Mouse (Mus musculus): ENCODE measurements around the gene Pithd1.
"Not testable (repeated sequence)": the region's sequence is repeated elsewhere in the genome, so short reads cannot be mapped to it uniquely, and the experiment has no call there.

The Pithd1 gene

DNA sequence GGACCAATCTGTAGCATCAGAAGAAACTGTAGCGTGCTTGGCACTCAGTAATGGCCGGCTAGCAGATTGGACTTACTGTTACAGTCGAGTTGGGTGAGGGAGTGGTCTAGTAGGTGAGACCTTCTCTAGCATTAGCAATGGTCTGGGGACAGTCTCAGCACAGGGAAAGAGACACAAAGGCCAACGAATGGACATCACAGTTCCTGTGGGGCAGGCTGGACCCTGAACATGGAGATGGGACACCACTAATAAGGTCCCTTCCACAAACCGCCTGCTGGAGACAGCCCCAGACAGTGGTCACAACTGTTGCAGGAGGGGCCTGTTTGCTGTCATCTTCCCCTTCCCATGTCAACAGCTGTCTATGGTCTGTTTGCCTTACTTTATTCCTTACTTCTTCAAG lies 25.4 kb downstream of the Pithd1 start:
- DNase-seq (ENCODE audit: low spot score) = no peak

- DNase-seq (ENCODE audit: low spot score) = peak; percentile 88
Observed at GRCm38 (mm10) chr4:135960717-135961116, 26.3 kb downstream of the Pithd1 start.

DNA sequence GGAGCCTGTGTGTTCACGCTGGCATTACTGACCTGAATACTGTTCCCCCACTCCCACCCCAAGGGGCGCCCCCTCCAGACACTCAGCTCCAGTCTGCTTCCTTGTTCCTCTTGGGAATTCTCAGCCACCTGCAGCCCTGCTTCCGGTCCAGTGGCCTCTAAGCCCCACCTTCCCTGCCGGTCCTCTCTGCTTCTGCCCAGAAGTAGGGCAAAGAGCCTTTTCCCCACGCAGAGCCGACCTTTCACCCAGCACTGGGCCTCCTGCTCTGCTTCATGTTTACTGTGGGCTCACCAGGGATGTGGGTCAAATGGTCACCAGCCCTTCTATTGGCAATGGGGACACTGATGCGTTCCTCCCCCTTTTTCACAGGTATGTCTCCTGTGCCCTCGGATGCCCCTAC lies 28.7 kb downstream of the Pithd1 start:
- no peak for DNase-seq (ENCODE audit: low spot score)

GRCm38 (mm10) chr4:135955886-135956285 lies 31.2 kb downstream of the Pithd1 start:
- DNase-seq (ENCODE audit: low spot score) = no peak

DNA sequence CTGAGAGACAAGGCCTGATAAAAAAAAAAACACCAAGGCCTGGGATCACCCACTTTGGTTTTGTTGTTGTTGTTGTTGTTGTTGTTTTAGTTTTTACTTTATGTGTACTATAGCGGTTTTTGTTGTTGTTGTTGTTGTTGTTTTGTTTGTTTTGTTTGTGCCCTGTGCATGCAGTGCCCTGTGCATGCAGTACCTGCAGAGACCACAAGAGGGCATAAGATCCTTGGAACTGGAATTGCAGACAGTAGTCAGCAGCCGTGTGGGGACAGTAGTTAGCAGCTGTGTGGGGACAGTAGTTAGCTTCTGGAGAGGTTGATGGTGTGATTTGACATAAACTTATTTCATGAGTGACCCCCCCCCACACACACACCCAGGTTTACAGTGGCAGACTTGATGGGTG lies 32.8 kb downstream of the Pithd1 start:
- DNase-seq (ENCODE audit: low spot score) = peak; percentile 78

DNA sequence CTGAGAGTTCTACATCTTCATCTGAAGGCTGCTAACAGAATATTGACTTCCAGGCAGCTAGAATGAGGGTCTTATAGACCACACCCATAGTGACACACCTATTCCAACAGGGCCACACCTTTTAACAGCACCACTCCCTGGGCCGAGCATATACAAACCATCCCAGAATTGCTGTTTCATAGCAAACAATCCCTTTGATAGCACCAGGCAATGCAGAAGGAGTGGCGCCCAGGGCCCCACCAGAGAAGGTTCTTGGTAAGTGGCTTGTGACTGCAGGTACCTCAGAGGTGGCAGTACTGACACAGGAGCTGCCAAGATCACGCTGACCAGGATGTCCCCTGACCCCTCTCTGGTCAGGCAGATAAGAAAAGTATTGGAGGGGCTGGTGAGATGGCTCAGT lies 33.9 kb downstream of the Pithd1 start:
- no peak for DNase-seq (ENCODE audit: low spot score)

- no peak for DNase-seq (ENCODE audit: low spot score)
Observed at GRCm38 (mm10) chr4:135951505-135951904, 35.6 kb downstream of the Pithd1 start.

DNA sequence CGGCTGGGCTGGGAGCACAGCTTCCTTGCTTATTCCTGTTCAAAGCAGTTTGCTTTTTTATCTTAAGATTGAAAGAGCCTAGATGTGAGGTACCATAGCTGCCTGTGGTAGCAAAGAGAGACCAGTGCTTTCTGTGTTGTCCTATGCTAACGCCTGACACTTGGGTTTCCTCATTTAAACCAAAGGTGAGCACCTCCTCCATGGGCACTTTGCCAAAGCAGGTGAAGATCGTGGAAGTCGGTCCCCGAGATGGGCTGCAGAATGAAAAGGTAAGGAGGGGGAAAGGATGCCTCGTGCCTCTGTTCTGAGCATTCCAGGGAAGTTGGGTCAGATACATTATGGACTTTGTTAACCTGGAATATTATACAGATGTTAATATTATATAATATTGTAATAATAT lies 36.7 kb downstream of the Pithd1 start:
- no peak for DNase-seq (ENCODE audit: low spot score)

- no peak for DNase-seq (ENCODE audit: low spot score)
Observed at GRCm38 (mm10) chr4:135949911-135950310, 37.2 kb downstream of the Pithd1 start.

DNA sequence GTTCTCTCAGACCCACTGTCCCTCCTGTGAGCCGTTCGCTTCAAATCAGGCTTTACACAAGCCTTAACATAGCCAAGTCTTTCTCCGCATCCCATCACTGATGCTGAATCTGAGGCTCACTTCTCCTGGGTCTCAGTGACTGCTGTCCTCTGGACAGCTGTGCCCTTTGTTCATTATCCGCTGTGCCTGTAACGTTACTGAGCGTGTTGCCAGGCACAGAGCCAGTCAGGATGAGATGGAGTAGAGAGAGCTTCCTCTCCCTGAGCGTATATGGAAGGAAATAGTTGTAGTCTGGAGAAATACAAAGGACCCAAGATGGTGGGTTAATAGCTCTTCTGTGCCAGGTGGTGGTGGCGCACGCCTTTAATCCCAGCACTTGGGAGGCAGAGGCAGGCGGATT lies 37.6 kb downstream of the Pithd1 start:
- no peak for DNase-seq (ENCODE audit: low spot score)

GRCm38 (mm10) chr4:135948142-135948541 lies 38.9 kb downstream of the Pithd1 start:
- DNase-seq (ENCODE audit: low spot score) = no peak

DNA sequence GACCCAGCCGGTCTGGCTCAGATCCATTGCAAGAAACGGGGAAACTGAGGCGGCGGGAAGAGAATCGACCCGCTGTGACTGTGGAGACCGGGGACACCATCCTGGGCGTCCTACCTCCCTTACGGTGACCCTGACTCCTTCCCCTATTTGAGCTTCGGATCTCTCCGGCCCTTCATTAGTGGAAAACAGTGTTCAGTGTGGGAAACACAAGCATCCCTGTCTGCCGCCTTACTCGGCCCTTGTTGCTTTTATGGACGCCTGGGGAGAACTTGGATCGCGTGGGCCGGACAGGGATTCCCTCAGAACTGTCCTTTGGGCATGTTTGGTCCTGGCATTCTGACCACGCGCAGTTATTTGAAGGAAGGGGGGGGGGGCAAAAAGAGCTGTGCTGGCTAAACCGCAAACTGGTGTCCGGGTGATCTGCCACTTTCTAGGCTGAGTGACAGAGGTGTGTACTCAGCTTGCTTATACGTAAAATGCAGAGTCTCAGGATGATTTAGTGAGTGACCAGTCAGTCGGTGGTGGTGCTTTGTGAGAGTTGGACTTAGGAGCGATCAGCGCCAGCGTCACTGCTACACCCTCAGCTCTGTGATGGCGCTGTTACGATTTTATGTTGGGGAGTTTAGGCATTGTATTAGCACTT lies 40.3 kb downstream of the Pithd1 start:
- no peak for DNase-seq (ENCODE audit: low spot score)

DNA sequence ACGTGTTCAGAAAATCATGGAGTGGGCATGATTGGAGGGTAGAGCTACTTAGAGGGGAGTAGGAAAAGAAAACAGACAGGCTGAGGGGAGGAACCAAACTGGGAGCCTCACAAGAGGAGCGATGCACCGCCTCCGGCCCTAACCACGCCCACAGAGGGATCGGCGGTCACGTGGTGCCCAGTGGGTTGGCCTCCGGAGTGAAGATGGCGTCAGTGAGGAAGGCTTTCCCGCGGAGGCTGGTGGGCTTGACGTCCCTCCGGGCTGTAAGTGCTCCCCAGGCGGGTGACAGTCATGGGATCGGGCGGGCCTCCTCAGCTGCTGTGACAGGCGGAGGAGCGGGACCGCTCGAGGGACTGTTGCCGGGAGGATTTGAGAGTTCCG lies 40.8 kb downstream of the Pithd1 start, which contains the start of gene Hmgcl:
Gene Hmgcl, plus strand, starts transcription at position 171 of the 381 bp plus-strand sequence.
- DNase-seq (ENCODE audit: low spot score) = peak; percentile 95

DNA sequence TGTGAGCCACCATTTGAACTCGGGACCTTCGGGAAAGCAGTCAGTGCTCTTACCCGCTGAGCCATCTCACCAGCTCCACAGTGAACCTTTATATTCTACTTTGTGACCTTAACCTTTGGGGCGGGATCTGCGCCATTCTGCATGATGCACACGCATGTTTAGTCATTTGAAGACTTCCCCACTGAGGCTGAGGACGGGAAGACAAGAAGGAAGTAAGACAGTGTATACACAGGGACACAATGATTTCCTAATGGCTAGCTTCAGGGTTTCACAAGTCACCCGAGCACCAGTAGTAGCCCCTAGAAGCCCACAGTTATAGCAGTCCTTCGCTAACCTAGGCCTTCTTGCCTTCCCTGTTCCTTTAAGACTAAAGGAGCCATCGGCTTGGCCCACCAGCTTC lies 41.4 kb downstream of the Pithd1 start:
- no peak for DNase-seq (ENCODE audit: low spot score)

GRCm38 (mm10) chr4:135943389-135943788 lies 43.7 kb downstream of the Pithd1 start:
- no peak for DNase-seq (ENCODE audit: low spot score)

DNA sequence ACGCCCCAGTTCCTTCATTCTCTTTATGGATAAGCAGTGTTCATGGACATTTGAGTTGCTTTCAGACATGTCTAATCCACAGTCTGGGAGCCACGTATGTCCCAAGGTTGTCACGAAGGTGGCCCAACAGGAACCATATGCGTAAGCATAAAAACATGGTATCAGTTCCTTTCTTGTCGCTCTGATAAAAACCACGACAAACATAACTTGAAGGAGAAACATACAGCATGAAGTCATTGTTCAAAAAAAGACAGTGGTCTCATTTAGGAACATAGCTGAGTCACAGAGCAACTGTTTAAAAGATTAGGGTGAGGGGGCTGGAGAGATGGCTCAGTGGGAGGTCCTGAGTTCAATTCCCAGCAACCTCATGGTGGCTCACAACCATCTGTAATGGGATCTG lies 44.9 kb downstream of the Pithd1 start:
- no peak for DNase-seq (ENCODE audit: low spot score)

GRCm38 (mm10) chr4:135941026-135941425 lies 46.0 kb downstream of the Pithd1 start:
- not testable (repeated sequence) for DNase-seq (ENCODE audit: low spot score)

DNA sequence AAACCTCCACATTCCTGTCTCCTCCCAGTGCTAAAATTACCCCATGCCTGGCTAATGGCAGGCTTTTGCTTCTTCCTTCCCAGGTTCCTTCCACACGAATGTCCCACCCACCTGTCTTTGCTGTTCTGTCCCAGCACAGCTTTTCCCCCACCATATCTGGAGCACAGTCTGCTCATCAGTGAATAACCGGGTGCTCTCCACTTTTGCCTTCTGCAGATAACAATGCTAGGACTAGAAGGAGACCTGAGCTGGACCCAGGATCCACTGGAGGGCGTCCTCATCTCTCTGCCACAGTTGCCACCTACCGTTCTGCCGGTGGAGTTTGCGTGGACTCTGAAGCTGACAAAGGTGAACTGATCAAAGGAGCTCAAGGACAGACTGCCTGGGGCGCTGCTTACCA lies 48.2 kb downstream of the Pithd1 start:
- no peak for DNase-seq (ENCODE audit: low spot score)

GRCm38 (mm10) chr4:135935502-135935901 lies 51.6 kb downstream of the Pithd1 start:
- DNase-seq (ENCODE audit: low spot score) = no peak

- no peak for DNase-seq (ENCODE audit: low spot score)
Observed at GRCm38 (mm10) chr4:135934708-135935500, 52.2 kb downstream of the Pithd1 start.

- no peak for DNase-seq (ENCODE audit: low spot score)
Observed at GRCm38 (mm10) chr4:135931832-135932231, 55.2 kb downstream of the Pithd1 start.

GRCm38 (mm10) chr4:135930239-135930638 lies 56.8 kb downstream of the Pithd1 start:
- DNase-seq (ENCODE audit: low spot score) = no peak

- DNase-seq (ENCODE audit: low spot score) = no peak
Observed at GRCm38 (mm10) chr4:135929828-135930227, 57.2 kb downstream of the Pithd1 start.

DNA sequence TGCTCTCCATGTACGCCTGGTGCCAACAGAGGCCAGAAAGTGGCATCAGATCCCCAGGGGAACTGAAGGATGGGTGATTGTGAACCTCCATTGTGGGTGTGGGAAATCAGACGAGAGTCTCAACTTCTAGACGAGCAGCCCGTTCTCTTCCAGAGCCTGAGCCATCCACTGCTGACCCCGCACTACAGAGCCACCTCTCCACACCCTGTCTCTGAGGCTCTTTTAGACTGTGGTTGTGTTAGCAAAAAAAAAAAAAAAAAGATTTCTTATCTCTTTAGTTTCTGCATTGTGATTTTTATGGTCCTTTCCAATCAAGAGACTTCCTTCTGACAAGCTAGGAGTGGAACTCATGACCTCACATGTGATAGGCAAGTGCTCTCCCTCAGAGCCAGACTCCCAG lies 57.7 kb downstream of the Pithd1 start:
- no peak for DNase-seq (ENCODE audit: low spot score)
